Mouse (Mus musculus) kidney, adult 2 months (tissue): ENCODE data around the gene Sh3gl1.

Source experiments
- CTCF ChIP-seq: fragments of 200-500 bp; conservative IDR thresholded peaks from 2 replicates; pipeline ENCODE4 v1.5.1; 2011; ENCODE audit warnings: low read depth, mild to moderate bottlenecking, control low read depth, low read length, moderate library complexity, mixed read lengths; ENCODE audit not compliant: insufficient read depth, insufficient read length
- POLR2A ChIP-seq: fragments of 200-500 bp; IDR thresholded peaks from one replicate; pipeline ENCODE4 v1.6.1; 2011; ENCODE audit warnings: low read depth, low read length, control low read depth

- no peak for TF ChIP-seq CTCF
- no peak for TF ChIP-seq POLR2A
Observed at GRCm38 (mm10) chr17:56022131-56022988, 14.1 kb downstream of the Sh3gl1 start.
